Mouse (Mus musculus) CD4-positive, CD25-positive, alpha-beta regulatory T cell, adult 4 months (primary cell): ENCODE measurements around the gene Vmn1r205. TPM values are rescaled to one million over a fixed set of nuclear protein-coding genes. Genes with fewer than 3 reads are reported as not detected.
"Not testable (repeated sequence)": the region's sequence is repeated elsewhere in the genome, so short reads cannot be mapped to it uniquely, and the experiment has no call there.

ENCODE experiments used
- ATAC-seq: one replicate; pipeline ENCODE4 v1.8.0; 2017
- polyA plus RNA-seq, 2 experiments: library from polyadenylated mRNA; unstranded; fragments of 100-300 nt; shearing (Covaris generic); gene quantifications; one replicate each; pipeline ENCODE4 v1.2.1; 2017

The Vmn1r205 gene
- polyA plus RNA-seq, result not detected

GRCm38 (mm10) chr13:22592900-22593299 lies at the start of gene Vmn1r205:
Gene Vmn1r205 (minus strand): TSS chr13:22593000.
- ATAC-seq, result no peak

- ATAC-seq, result not testable (repeated sequence)
These were observed 31.4 kb upstream of the Vmn1r205 start, which contains the start of gene Vmn1r206 for GRCm38 (mm10) chr13:22624151-22624550. Gene Vmn1r206 (minus strand): TSS chr13:22624251.

- ATAC-seq, result not testable (repeated sequence)
These were observed 9.5 kb downstream of the Vmn1r205 start for GRCm38 (mm10) chr13:22583336-22583735.

- ATAC-seq, result not testable (repeated sequence)
These were observed 17.9 kb downstream of the Vmn1r205 start for GRCm38 (mm10) chr13:22574911-22575310.

GRCm38 (mm10) chr13:22552898-22553297 lies 39.9 kb downstream of the Vmn1r205 start, which contains the start of gene Vmn1r204:
Gene Vmn1r204 (plus strand): TSS chr13:22553198.
- ATAC-seq, result not testable (repeated sequence)

Other genes with a start within 250 kb of the Vmn1r205 start
- not detected for gene Vmn1r198, start 242.6 kb downstream of the Vmn1r205 start, polyA plus RNA-seq
- gene Vmn1r199, start 213.2 kb downstream of the Vmn1r205 start, polyA plus RNA-seq, result not detected
- not detected for gene Vmn1r200, start 202.6 kb downstream of the Vmn1r205 start, polyA plus RNA-seq
- gene Vmn1r201, start 121.1 kb downstream of the Vmn1r205 start, polyA plus RNA-seq, result not detected
- gene Vmn1r202, start 87.6 kb downstream of the Vmn1r205 start, polyA plus RNA-seq, result not detected
- gene Vmn1r203, start 74.9 kb downstream of the Vmn1r205 start, polyA plus RNA-seq, result under 1 TPM in 1 of 2 experiments, not detected in 1; 0.16 TPM
- gene Vmn1r204, start 39.8 kb downstream of the Vmn1r205 start, polyA plus RNA-seq, result not detected
- gene Vmn1r206, start 31.3 kb upstream of the Vmn1r205 start, polyA plus RNA-seq, result not detected
- not detected for gene Vmn1r207-ps, start 136.6 kb upstream of the Vmn1r205 start, polyA plus RNA-seq
- gene Vmn1r208, start 184.4 kb upstream of the Vmn1r205 start, polyA plus RNA-seq, result not detected
- not detected for gene Vmn1r209, start 216.7 kb upstream of the Vmn1r205 start, polyA plus RNA-seq
- gene Vmn1r210, start 238.3 kb upstream of the Vmn1r205 start, polyA plus RNA-seq, result not detected